Mouse (Mus musculus) heart, postnatal 25 days (tissue): Measurements from ENCODE around the gene Miox. TPM values are rescaled to one million over a fixed set of nuclear protein-coding genes. Genes with fewer than 3 reads are reported as not detected.
A peak's percentile ranks its signal among the peaks of the same experiment; 100 is the strongest.

Source experiments
- DNase-seq: peaks from one replicate; pipeline ENCODE4 v3.0.0; 2022; ENCODE audit warnings: low spot score
- intact Hi-C: fragments of 180-260 bp; cut with DNase I; formaldehyde crosslinking; loops from one replicate; pipeline ENCODE4 v1.15.1; 2025
- total RNA-seq, 2 experiments: library from RNA; stranded (reverse); gene quantifications; 2 replicates each; pipeline ENCODE4 v1.2.3; 2021

The Miox gene
- total RNA-seq, 2 experiments from 2014 or later, result not detected

GRCm38 (mm10) chr15:89314511-89315189 is 19.5 kb upstream of the Miox start:
- no peak for DNase-seq
- intact Hi-C loops, result loop anchor here (2.0 kb wide), 1 partner anchor 40 kb away; the partner anchor contains the start of genes Lmf2 and Ncaph2

- intact Hi-C loops, result loop anchor here (2.0 kb wide), 1 partner anchor 40 kb away; the partner anchor contains the start of genes Lmf2 and Ncaph2
Measured at GRCm38 (mm10) chr15:89315190-89315731, 18.9 kb upstream of the Miox start, which contains the start of gene Sbf1. Gene Sbf1, minus strand, starts transcription at chr15:89315311.

GRCm38 (mm10) chr15:89316146-89316545 is 18.1 kb upstream of the Miox start:
- DNase-seq, result no peak
- intact Hi-C loops, result no loop called here

More at GRCm38 (mm10) chr15:89315190-89315731, 18.9 kb upstream of the Miox start, which contains the start of gene Sbf1:
- DNase-seq, result peak; percentile 98

- DNase-seq, result no peak
- intact Hi-C loops, result no loop called here
Measured at GRCm38 (mm10) chr15:89321264-89321663, 12.9 kb upstream of the Miox start.

GRCm38 (mm10) chr15:89322670-89323522 is 11.3 kb upstream of the Miox start, which contains the start of gene Adm2:
Gene Adm2, plus strand, starts transcription at chr15:89322720.
- intact Hi-C loops, result no loop called here
- DNase-seq, result no peak

- intact Hi-C loops, result no loop called here
- DNase-seq, result no peak
Measured at GRCm38 (mm10) chr15:89323656-89324055, 10.5 kb upstream of the Miox start.

GRCm38 (mm10) chr15:89326441-89326840 is 7.8 kb upstream of the Miox start:
- DNase-seq, result no peak
- intact Hi-C loops, result no loop called here

GRCm38 (mm10) chr15:89334774-89335537 is 758 bp downstream of the Miox start:
- DNase-seq, result no peak
- intact Hi-C loops, result no loop called here

- DNase-seq, result no peak
- intact Hi-C loops, result no loop called here
Measured at GRCm38 (mm10) chr15:89336422-89336821, 2.2 kb downstream of the Miox start.

- DNase-seq, result no peak
- intact Hi-C loops, result loop anchor here (5.0 kb wide), 1 partner anchor 188 kb away; no protein-coding TSS in a partner anchor
Measured at GRCm38 (mm10) chr15:89339696-89340095, 5.5 kb downstream of the Miox start.

GRCm38 (mm10) chr15:89340136-89340535 is 5.9 kb downstream of the Miox start:
- no peak for DNase-seq
- intact Hi-C loops, result loop anchor here (5.0 kb wide), 1 partner anchor 187 kb away; no protein-coding TSS in a partner anchor

- intact Hi-C loops, result loop anchor here (5.0 kb wide), 1 partner anchor 186 kb away; no protein-coding TSS in a partner anchor
Measured at GRCm38 (mm10) chr15:89341678-89342077, 7.5 kb downstream of the Miox start.

GRCm38 (mm10) chr15:89343325-89343724 is 9.1 kb downstream of the Miox start:
- no peak for DNase-seq
- intact Hi-C loops, result loop anchor here (5.0 kb wide), 1 partner anchor 184 kb away; no protein-coding TSS in a partner anchor

More at GRCm38 (mm10) chr15:89341678-89342077, 7.5 kb downstream of the Miox start:
- DNase-seq, result no peak

- no peak for DNase-seq
- intact Hi-C loops, result no loop called here
Measured at GRCm38 (mm10) chr15:89350447-89350846, 16.2 kb downstream of the Miox start.

- DNase-seq, result no peak
- intact Hi-C loops, result no loop called here
Measured at GRCm38 (mm10) chr15:89351302-89351701, 17.1 kb downstream of the Miox start.

GRCm38 (mm10) chr15:89352054-89352453 is 17.9 kb downstream of the Miox start:
- DNase-seq, result no peak
- intact Hi-C loops, result no loop called here

- intact Hi-C loops, result no loop called here
- DNase-seq, result no peak
Measured at GRCm38 (mm10) chr15:89352795-89353194, 18.6 kb downstream of the Miox start.

GRCm38 (mm10) chr15:89353837-89354236 is 19.6 kb downstream of the Miox start:
- intact Hi-C loops, result loop anchor here (2.0 kb wide), 1 partner anchor 39 kb away; the partner anchor contains the start of gene Sbf1

GRCm38 (mm10) chr15:89354455-89354854 is 20.3 kb downstream of the Miox start:
- intact Hi-C loops, result loop anchor here (2.0 kb wide), 1 partner anchor 40 kb away; the partner anchor contains the start of gene Sbf1
- DNase-seq, result no peak

More at GRCm38 (mm10) chr15:89353837-89354236, 19.6 kb downstream of the Miox start:
- DNase-seq, result no peak
